Mouse (Mus musculus) urinary bladder, adult 2 months (tissue): Measurements from ENCODE around the gene Arntl. TPM values are rescaled to one million over a fixed set of nuclear protein-coding genes. Genes with fewer than 3 reads are reported as not detected.

Source experiments
- DNase-seq: peaks from one replicate; pipeline ENCODE4 v3.0.0; 2022; ENCODE audit warnings: low spot score
- polyA plus RNA-seq: library from polyadenylated mRNA; depleted of rRNA; stranded (reverse); fragments of >200 nt; gene quantifications from 2 replicates; pipeline ENCODE4 v1.2.3, GENCODE M21; 2012; rRNA removed

The Arntl gene
- polyA plus RNA-seq = 2.7 and 3.1 TPM in 2 replicates

- no peak for DNase-seq
Observed at GRCm38 (mm10) chr7:113206644-113207470, at the start of gene Arntl. Gene Arntl (plus strand): TSS chr7:113207465.

- DNase-seq = no peak
Observed at GRCm38 (mm10) chr7:113161077-113161698, 46.1 kb upstream of the Arntl start.

- DNase-seq = no peak
Observed at GRCm38 (mm10) chr7:113164719-113165118, 42.5 kb upstream of the Arntl start.

GRCm38 (mm10) chr7:113167092-113167491 lies 40.2 kb upstream of the Arntl start:
- no peak for DNase-seq

GRCm38 (mm10) chr7:113168609-113169008 lies 38.7 kb upstream of the Arntl start:
- DNase-seq = no peak

GRCm38 (mm10) chr7:113172425-113172824 lies 34.8 kb upstream of the Arntl start:
- DNase-seq = no peak

GRCm38 (mm10) chr7:113175481-113175880 lies 31.8 kb upstream of the Arntl start:
- no peak for DNase-seq

- DNase-seq = no peak
Observed at GRCm38 (mm10) chr7:113178073-113178472, 29.2 kb upstream of the Arntl start.

GRCm38 (mm10) chr7:113183787-113184186 lies 23.5 kb upstream of the Arntl start:
- no peak for DNase-seq

GRCm38 (mm10) chr7:113185056-113185455 lies 22.2 kb upstream of the Arntl start:
- no peak for DNase-seq

- no peak for DNase-seq
Observed at GRCm38 (mm10) chr7:113186041-113186800, 21.0 kb upstream of the Arntl start.

GRCm38 (mm10) chr7:113188091-113188490 lies 19.2 kb upstream of the Arntl start:
- no peak for DNase-seq

GRCm38 (mm10) chr7:113188566-113188965 lies 18.7 kb upstream of the Arntl start:
- DNase-seq = no peak

GRCm38 (mm10) chr7:113191787-113192186 lies 15.5 kb upstream of the Arntl start:
- no peak for DNase-seq

GRCm38 (mm10) chr7:113192714-113193365 lies 14.4 kb upstream of the Arntl start:
- DNase-seq = no peak

GRCm38 (mm10) chr7:113193872-113194271 lies 13.4 kb upstream of the Arntl start:
- no peak for DNase-seq

- DNase-seq = no peak
Observed at GRCm38 (mm10) chr7:113195271-113195670, 12.0 kb upstream of the Arntl start.

GRCm38 (mm10) chr7:113196171-113196570 lies 11.1 kb upstream of the Arntl start:
- no peak for DNase-seq

- no peak for DNase-seq
Observed at GRCm38 (mm10) chr7:113197161-113197775, 10.0 kb upstream of the Arntl start.

- no peak for DNase-seq
Observed at GRCm38 (mm10) chr7:113201584-113201983, 5.7 kb upstream of the Arntl start.
